Mouse (Mus musculus) cerebellum, adult 11-12 months (tissue): ENCODE results near the gene Fry.
A peak's percentile ranks its signal among the peaks of the same experiment; 100 is the strongest.

ENCODE experiments used
- DNase-seq: peaks from one replicate; pipeline ENCODE4 v3.0.0; 2022

Fry gene

GRCm38 (mm10) chr5:150281084-150281483, 162.6 kb downstream of the Fry start:
- DNase-seq = no peak

- DNase-seq = no peak
Measured at GRCm38 (mm10) chr5:150282091-150282490, 163.6 kb downstream of the Fry start.

- no peak for DNase-seq
Measured at GRCm38 (mm10) chr5:150287949-150288348, 169.5 kb downstream of the Fry start.

GRCm38 (mm10) chr5:150289611-150290010, 171.2 kb downstream of the Fry start:
- DNase-seq = peak; percentile 53

DNA sequence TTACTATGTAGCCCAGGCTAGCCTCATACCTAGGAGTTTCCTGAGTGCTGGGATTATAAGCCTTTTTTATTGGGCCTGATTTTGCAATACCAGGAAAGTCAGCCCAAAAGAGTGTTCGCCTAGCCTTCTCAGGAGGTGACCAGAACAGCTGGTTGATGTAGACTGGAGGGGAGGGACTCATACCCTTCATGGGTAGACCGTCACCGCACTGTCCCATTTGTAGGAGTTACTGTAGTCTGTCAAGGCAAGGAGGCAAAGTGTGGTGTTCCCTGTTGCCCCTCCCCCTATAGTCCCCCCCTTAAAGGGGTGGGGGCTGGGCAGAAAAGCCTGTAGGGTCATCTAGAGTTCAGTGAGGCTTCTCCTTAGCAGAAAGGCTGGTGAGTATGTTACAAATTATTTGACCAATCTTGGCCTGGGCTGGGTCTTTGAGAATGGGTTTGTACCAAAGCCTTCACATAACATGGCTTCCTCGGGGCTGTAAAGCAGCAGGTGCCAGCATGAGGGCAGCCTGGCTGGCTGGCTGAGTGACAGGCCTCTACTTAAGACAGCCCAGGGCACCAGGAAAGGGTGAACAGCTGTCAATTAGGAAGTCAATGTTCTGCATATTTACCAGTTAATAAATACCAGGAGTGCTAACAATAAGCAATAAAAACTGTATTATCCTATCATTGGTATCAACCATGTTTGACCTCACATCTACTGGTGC, 172.2 kb downstream of the Fry start:
- DNase-seq = no peak

DNA sequence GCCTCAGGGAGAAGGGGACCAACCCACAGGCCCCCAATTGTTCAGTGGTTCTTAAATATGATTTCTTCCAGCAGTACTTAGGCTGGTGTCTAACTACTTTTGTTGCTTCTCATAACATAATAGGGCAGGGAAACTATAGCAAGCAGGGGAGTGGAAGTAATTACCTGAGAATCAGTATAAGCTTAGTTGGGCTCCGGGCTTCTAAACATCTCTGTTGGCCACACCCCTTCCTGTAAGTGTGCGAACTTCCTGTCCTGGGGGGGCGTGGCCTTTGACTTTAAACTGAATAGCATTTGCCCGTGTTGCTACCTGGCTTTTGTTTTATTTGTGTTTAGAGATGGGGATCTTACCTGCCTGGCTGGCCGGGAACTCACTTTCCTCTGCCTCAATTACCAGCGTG, 172.8 kb downstream of the Fry start:
- DNase-seq = no peak

DNA sequence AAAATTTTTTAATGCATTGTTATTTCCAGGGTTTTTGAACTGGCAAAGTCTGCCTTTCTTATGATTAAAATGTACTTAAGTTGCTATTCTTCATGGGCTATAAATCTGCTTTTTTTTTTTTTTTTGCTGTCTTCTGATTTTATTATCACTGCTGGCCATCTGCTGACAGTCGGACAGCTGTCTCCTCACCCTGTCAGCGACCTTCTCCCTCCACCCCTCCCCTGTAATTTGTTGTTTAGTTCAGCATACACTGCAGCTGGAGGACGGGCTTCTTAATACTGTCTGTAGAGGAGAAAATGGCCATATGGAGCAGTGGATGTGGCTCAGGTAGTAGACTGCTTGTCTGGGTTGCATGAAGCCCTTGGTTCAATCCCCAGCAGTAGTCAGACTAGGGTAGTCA, 173.7 kb downstream of the Fry start:
- no peak for DNase-seq

GRCm38 (mm10) chr5:150294306-150294705, 175.9 kb downstream of the Fry start:
- DNase-seq = no peak

DNA sequence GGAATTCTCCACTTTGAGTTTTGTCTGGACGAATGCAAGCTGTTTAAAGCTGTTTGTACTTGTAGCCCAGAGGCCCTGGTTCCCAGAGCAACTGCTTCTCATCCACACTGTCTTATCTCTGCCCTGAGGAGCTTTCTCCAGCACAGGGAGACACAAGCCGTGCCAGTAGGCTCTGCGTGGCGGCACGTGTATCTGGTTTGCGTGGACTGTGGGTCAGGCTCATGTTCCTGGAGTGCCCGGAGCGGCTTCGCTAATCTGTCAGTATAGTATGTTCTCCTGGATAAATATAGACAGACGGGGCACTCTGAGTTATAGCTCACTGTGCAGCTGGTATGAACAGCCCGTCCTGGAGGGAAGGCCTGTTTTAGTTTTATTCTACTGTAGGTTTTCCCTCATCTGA, 176.7 kb downstream of the Fry start:
- DNase-seq = no peak

- no peak for DNase-seq
Measured at GRCm38 (mm10) chr5:150298969-150299368, 180.5 kb downstream of the Fry start.

DNA sequence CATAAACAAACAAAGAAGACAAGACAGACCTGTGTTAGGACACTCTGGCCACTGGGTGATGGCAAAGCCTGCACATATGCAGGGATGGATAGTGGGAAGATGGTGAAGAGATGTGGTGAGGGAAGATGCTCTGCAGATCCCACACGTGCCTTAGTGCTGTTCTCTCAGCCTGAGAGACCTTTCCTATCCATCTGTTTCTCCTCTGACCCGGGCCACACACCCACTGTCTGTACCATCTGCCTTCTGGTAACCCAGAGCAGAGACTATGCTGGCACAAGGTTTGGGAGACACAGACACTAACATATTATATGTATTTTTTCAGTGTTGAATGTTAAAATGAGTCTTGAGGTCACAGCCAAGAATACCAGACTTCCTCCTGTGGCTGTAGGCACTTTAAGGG, 183.7 kb downstream of the Fry start:
- peak; percentile 74 for DNase-seq

DNA sequence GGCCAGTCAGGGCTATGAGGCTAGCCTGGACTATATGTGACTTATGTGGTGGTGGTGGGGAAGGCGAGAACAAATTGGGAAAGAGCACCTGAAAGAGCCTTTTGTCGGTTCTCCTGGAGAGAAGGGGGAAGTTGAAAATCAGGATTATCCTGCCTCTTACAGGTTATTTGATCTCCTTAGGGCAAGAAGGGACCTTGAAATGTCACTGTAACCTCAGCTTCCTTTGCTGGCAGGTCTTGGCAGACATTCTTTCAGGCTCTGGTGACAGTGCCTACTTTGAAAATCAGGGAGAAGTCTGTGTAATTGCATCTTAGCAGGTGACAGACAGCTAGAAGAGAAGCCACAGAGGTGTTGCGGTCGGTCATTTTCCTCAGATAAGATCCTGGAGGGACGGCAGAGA, 184.6 kb downstream of the Fry start:
- no peak for DNase-seq

DNA sequence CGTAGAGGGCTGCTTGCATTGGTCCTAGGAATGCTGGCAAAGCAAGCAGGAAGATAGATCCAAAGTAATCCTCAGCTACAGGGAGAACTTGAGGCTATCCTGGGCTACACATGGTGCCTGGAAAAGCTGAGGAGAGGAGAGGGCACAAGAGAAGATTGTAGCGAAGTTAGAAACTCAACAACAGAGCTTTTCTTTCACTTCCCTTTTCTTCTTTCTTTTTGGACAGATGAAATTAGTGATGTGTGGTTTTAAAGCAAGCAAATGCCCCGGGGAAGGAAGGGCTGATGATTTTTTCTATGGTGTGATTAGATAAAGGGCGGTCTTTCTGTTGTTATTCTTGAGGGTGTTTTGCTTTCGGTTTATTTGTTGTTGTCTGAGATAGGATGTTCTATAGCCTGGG, 188.1 kb downstream of the Fry start:
- DNase-seq = no peak

- DNase-seq = no peak
Measured at GRCm38 (mm10) chr5:150313229-150313628, 194.8 kb downstream of the Fry start.

DNA sequence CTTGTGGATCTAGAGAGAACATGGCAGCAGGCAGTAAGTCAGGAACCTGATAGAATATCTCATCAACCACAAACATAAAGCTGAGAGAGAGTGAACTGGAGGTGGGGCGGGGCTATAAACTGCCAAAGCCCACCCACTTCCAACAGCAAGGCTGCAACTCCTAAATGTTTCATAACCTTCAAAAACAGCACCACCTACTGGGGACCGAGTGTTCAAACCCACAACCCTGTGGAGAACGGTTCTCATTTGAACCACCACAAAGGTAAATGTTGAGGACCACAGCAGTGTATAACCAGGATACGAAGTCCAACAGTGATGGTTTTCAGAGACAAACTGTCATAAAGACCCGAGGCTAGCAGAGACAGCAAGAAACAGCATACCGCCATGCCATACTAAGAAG, 196.1 kb downstream of the Fry start:
- DNase-seq = no peak

GRCm38 (mm10) chr5:150325411-150325810, 207.0 kb downstream of the Fry start:
- DNase-seq = no peak

DNA sequence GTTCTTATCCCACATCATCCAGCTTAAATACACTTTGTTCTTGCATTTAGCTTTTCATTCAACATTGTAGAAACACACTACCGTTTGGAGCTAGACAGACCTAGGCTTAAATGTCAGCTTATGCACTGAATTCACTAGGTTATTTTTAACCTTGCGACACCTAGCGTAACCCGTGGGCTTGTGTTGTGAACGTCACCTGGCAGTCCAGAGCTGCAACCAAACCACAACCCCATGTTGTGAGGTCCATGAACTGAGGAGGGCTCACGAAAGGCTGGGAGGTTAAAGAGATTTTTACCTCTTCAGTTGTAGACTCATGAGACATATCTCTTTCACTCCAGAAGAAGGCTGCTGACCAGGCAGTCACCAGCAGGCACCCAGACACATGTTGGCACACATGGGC, 210.2 kb downstream of the Fry start:
- no peak for DNase-seq

DNA sequence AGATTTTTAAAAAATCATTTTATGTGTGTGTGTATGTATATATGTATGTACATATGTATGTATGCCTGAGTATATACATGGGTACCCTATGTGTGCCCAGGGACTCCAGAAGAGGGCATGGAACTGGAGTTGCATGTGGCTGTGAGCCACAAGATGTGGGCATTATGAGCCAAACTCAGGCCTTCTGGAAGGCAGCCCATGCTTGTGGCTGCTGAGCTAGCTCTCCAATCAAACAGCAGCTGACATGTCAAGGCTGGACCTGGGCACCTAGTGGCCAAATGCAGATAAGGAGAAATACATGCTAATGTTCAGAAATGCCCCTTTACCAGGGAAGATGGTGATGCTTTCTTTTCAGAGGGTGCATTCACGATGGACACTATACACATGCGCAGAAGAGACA, 213.4 kb downstream of the Fry start:
- peak; percentile 64 for DNase-seq

GRCm38 (mm10) chr5:150332810-150333209, 214.4 kb downstream of the Fry start:
- no peak for DNase-seq

- DNase-seq = no peak
Measured at GRCm38 (mm10) chr5:150333328-150333731, 214.9 kb downstream of the Fry start.

- DNase-seq = no peak
Measured at GRCm38 (mm10) chr5:150336451-150336850, 218.0 kb downstream of the Fry start.

GRCm38 (mm10) chr5:150337696-150338095, 219.3 kb downstream of the Fry start:
- DNase-seq = no peak

- DNase-seq = no peak
Measured at GRCm38 (mm10) chr5:150340944-150341343, 222.5 kb downstream of the Fry start.

- no peak for DNase-seq
Measured at GRCm38 (mm10) chr5:150342139-150342538, 223.7 kb downstream of the Fry start.

GRCm38 (mm10) chr5:150345946-150346345, 227.5 kb downstream of the Fry start:
- DNase-seq = no peak
